Mouse (Mus musculus): Measurements from ENCODE around the gene Unc119b. TPM values are rescaled to one million over a fixed set of nuclear protein-coding genes. Genes with fewer than 3 reads are reported as not detected.

The Unc119b gene
- polyA plus RNA-seq, 1 experiment from 2014 or later = 21.8 TPM

DNA sequence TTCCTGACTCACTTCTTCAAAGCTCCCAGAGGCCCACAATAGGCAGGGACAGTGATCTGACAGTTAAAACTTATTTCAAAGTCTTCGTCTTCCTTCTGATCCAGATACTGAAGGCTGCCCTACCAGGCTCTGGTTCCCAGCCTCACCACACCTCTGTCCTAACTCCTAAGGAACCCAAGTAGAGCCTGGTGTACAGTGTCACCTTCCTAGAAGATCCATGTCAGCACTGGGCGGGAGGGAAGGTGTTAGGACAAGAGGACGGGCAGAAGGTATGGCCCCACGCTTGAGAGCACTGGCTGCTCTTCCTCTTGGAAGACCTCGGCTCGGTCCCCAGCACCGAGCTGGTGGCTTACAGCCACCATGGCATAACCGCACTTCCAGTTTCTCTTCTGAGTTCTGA lies 13.6 kb upstream of the Unc119b start:
- Histone ChIP-seq H3K4me2 (replicated peaks; ENCODE audit: low read depth, low read length) (no peak overlapping the region), H3K4me3 (ENCODE audit: low read depth, low read length) (no peak overlapping the region), H3K27me3 (replicated peaks; ENCODE audit: insufficient read depth, low read length) (no peaks in the 10 kb centered on the region), H3K36me3 (ENCODE audit: insufficient read depth, low read length) (peaks cover 34% of the 10 kb centered on the region), H3K4me1 (ENCODE audit: insufficient read depth, low read depth, low read length) (no peaks in the 10 kb centered on the region), H3K9ac (replicated peaks; ENCODE audit: low read depth) (no peak overlapping the region), H3K9me3 (ENCODE audit: low read length) (no peaks in the 10 kb centered on the region), H3K27ac (ENCODE audit: low read length) (no peak overlapping the region)
- ATAC-seq (no peak), DNase-seq (ENCODE audit: low spot score) (no peak)
- 95% methylated on average over 8 of the region's 8 CpGs for WGBS
- TF ChIP-seq CTCF (IDR thresholded peaks at IDR 0.05) = no peak
- TF ChIP-seq EP300 (IDR thresholded peaks at IDR 0.05) = no peak

DNA sequence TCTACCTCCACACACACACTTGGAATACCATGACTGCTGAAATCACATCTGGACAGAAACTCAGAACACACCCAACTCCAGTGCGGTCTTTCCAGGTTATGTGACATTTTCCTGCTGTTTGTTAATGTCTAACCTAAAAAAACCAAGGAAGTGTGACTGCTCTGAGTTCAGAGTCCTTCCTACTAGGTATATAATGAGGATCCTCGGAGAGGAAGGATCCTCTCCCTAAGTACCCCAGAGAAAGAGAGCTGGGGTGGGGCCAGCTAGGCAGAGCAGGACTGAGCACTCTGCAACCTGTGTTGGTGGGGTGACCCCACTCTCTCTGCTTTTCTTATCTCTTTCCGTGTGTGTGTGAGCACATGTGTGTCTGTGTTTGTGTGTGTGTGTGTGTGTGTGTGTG lies 12.6 kb upstream of the Unc119b start:
- WGBS = 70% methylated on average over 3 of the region's 3 CpGs
- H3K9ac ChIP-seq (replicated peaks; ENCODE audit: low read depth) = no peak overlapping the region
- TF ChIP-seq CTCF (IDR thresholded peaks at IDR 0.05) (no peak), EP300 (IDR thresholded peaks at IDR 0.05) (no peak)
- no peak overlapping the region for H3K27ac ChIP-seq (ENCODE audit: low read length)
- ATAC-seq (no peak), DNase-seq (ENCODE audit: low spot score) (no peak)
- H3K27me3 ChIP-seq (replicated peaks; ENCODE audit: insufficient read depth, low read length) = no peaks in the 10 kb centered on the region
- no peak overlapping the region for H3K4me3 ChIP-seq (ENCODE audit: low read depth, low read length)
- H3K4me1 ChIP-seq (ENCODE audit: insufficient read depth, low read depth, low read length) = no peaks in the 10 kb centered on the region
- H3K4me2 ChIP-seq (replicated peaks; ENCODE audit: low read depth, low read length) = no peak overlapping the region
- H3K36me3 ChIP-seq (ENCODE audit: insufficient read depth, low read length) = peaks cover 34% of the 10 kb centered on the region
- no peaks in the 10 kb centered on the region for H3K9me3 ChIP-seq (ENCODE audit: low read length)

DNA sequence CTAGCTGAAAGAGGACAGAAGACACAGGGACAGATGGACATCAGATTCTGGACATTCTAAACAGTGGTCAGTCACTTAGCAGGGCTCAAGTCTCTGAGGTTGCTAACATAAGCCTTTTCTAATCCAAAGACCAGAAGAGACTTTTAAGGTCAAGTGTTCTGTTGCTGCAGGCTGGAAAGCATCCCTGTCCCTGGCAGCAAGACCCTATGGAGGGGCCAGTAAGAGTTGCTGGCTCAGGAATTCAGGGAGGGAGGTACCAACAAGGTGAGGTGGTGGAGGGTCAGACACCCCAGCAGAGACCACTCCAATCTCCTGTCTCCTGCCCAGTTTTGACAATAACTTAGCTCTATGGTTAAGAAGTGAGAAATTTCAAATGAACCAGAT lies 12.0 kb upstream of the Unc119b start:
- no peaks in the 10 kb centered on the region for H3K27me3 ChIP-seq (replicated peaks; ENCODE audit: insufficient read depth, low read length)
- ATAC-seq = no peak
- DNase-seq (ENCODE audit: low spot score) = no peak
- H3K36me3 ChIP-seq (ENCODE audit: insufficient read depth, low read length) = peaks cover 34% of the 10 kb centered on the region
- H3K4me3 ChIP-seq (ENCODE audit: low read depth, low read length) = no peak overlapping the region
- H3K9ac ChIP-seq (replicated peaks; ENCODE audit: low read depth) = no peak overlapping the region
- H3K4me2 ChIP-seq (replicated peaks; ENCODE audit: low read depth, low read length) = no peak overlapping the region
- TF ChIP-seq EP300 (IDR thresholded peaks at IDR 0.05) = no peak
- TF ChIP-seq CTCF (IDR thresholded peaks at IDR 0.05) = no peak
- no peaks in the 10 kb centered on the region for H3K9me3 ChIP-seq (ENCODE audit: low read length)
- H3K27ac ChIP-seq (ENCODE audit: low read length) = no peak overlapping the region
- no peaks in the 10 kb centered on the region for H3K4me1 ChIP-seq (ENCODE audit: insufficient read depth, low read depth, low read length)

DNA sequence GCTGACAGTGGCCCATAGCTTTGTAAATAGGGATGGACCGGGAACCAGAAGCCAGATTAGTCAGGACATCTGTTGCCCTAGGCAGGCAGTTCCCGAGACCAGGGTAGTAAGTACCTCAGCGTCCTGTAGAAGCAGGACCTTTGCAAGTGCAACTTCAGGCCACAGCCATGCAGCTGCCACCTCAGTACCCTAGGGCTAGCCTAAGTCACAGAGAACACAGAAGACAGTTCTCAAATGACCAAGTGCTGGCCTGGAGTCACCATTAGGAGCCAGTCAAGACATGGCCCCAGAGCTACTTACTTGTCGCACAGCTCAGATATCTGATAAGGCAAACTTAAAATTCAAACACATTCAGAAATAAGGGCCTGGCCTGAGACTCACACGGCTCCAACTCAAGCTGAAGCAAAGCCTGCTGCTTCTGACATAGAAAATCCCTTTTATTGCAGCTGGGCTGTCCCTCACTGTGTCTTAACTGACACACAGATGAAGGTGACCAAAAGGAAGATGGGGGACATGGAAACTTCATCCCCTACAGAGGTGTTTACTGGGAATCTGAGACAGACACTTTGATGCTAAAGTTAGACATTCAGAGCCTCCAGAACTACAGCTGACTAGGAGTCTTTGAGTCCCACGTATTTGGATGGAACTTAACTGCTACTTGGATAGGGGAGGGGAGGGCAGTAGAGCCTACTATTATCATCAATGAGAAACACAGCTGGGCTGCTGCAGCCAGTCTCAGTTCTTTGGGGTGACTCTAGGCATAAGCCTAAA lies 11.4 kb upstream of the Unc119b start:
- no peak for ATAC-seq
- no peaks in the 10 kb centered on the region for H3K27me3 ChIP-seq (replicated peaks; ENCODE audit: insufficient read depth, low read length)
- H3K4me3 ChIP-seq (ENCODE audit: low read depth, low read length) = no peak overlapping the region
- H3K27ac ChIP-seq (ENCODE audit: low read length) = no peak overlapping the region
- H3K4me1 ChIP-seq (ENCODE audit: insufficient read depth, low read depth, low read length) = no peaks in the 10 kb centered on the region
- 77% methylated on average over 6 of the region's 6 CpGs for WGBS
- TF ChIP-seq CTCF (IDR thresholded peaks at IDR 0.05) = no peak
- TF ChIP-seq EP300 (IDR thresholded peaks at IDR 0.05) = no peak
- H3K9me3 ChIP-seq (ENCODE audit: low read length) = no peaks in the 10 kb centered on the region
- DNase-seq (ENCODE audit: low spot score) = no peak
- no peak overlapping the region for H3K4me2 ChIP-seq (replicated peaks; ENCODE audit: low read depth, low read length)
- no peak overlapping the region for H3K9ac ChIP-seq (replicated peaks; ENCODE audit: low read depth)
- peaks cover 34% of the 10 kb centered on the region for H3K36me3 ChIP-seq (ENCODE audit: insufficient read depth, low read length)

DNA sequence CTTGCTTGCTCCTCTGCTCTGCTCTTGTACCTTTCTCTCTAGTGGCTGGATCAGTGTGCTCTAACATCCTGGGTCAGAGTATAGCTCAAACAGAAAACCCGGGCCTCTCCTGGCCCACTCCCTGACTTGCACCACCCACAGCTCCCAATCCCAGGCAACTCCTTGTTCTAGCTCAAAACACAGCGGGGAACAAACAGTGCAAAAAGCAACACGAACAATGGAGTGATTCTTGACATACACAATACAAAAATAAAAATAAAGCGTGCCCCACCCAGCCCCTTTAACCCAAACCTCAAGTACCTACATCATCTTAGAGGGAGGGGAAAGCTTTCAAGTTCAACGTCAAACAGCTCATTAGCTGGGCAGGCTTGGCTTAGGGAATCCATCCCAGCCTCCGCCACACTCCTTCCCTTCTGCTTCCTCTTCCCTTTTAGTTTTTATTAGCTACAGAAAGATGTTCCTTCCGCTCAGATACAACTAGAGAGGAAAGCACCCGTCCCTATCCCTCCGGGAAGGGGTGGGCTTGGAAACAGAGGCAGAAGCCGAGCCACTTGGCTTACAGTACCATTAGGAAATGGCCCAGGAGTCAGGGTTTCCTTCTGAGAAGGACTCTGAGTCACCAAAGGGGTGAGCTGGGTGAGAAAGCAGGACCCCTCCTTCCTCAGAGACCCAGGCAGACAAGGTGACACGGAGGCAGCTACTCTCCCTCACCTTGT lies 10.6 kb upstream of the Unc119b start:
- H3K27me3 ChIP-seq (replicated peaks; ENCODE audit: insufficient read depth, low read length) = no peaks in the 10 kb centered on the region
- TF ChIP-seq CTCF (IDR thresholded peaks at IDR 0.05) (no peak), EP300 (IDR thresholded peaks at IDR 0.05) (peak; percentile 47; the same call in 1 of the 2 replicates)
- no peaks in the 10 kb centered on the region for H3K4me1 ChIP-seq (ENCODE audit: insufficient read depth, low read depth, low read length)
- ATAC-seq = peak; percentile 66
- DNase-seq (ENCODE audit: low spot score) = no peak
- WGBS = 60% methylated on average over 11 of the region's 11 CpGs
- no peak overlapping the region for H3K4me3 ChIP-seq (ENCODE audit: low read depth, low read length)
- no peak overlapping the region for H3K4me2 ChIP-seq (replicated peaks; ENCODE audit: low read depth, low read length)
- H3K36me3 ChIP-seq (ENCODE audit: insufficient read depth, low read length) = peaks cover 32% of the 10 kb centered on the region
- no peaks in the 10 kb centered on the region for H3K9me3 ChIP-seq (ENCODE audit: low read length)
- 0 out of 2 replicates have a peak overlapping the region, but pooled peaks have one; percentile 11 for H3K27ac ChIP-seq (ENCODE audit: low read length)
- H3K9ac ChIP-seq (replicated peaks; ENCODE audit: low read depth) = no peak overlapping the region

DNA sequence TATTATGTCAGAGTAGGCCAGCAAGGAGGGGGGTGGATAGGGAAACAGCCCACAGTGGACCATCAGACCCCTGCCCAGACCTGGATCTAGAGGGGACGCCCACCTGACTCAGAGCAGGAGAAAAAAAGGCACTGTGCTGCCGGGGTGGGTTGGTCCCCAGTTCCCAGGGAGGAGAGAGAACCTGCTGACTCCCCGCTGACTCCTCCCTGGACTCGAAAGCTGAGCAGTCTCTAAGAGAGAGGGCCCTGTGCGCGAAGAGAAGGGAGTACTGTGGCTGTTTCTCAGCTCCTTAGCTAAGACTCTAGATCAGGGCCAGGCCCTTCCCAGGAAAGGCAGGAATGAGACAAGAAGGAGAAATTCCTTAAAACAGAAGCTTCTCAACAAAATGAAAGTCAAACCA lies 9.7 kb upstream of the Unc119b start:
- H3K4me1 ChIP-seq (ENCODE audit: insufficient read depth, low read depth, low read length) = no peaks in the 10 kb centered on the region
- no peak overlapping the region for H3K4me2 ChIP-seq (replicated peaks; ENCODE audit: low read depth, low read length)
- no peak overlapping the region for H3K4me3 ChIP-seq (ENCODE audit: low read depth, low read length)
- peak overlapping the region; percentile 11; the same call in 1 of the 2 replicates for H3K27ac ChIP-seq (ENCODE audit: low read length)
- DNase-seq (ENCODE audit: low spot score) = no peak
- ATAC-seq = no peak
- peaks cover 23% of the 10 kb centered on the region for H3K36me3 ChIP-seq (ENCODE audit: insufficient read depth, low read length)
- no peaks in the 10 kb centered on the region for H3K9me3 ChIP-seq (ENCODE audit: low read length)
- TF ChIP-seq CTCF (IDR thresholded peaks at IDR 0.05) (no peak), EP300 (IDR thresholded peaks at IDR 0.05) (no peak)
- H3K9ac ChIP-seq (replicated peaks; ENCODE audit: low read depth) = no peak overlapping the region
- 68% methylated on average over 6 of the region's 6 CpGs for WGBS
- H3K27me3 ChIP-seq (replicated peaks; ENCODE audit: insufficient read depth, low read length) = no peaks in the 10 kb centered on the region
